Mouse (Mus musculus) liver, postnatal 0 days (tissue): ENCODE data around the gene Tmem29.
A peak's percentile ranks its signal among the peaks of the same experiment; 100 is the strongest.

Experiments used
- CTCF ChIP-seq: sonication (generic); IDR thresholded peaks from 2 replicates; pipeline ENCODE4 v1.5.1; 2016; ENCODE audit warnings: antibody characterized with exemption, low read depth
- EP300 ChIP-seq: IDR thresholded peaks from 2 replicates; pipeline ENCODE4 v1.6.1; 2016; ENCODE audit warnings: antibody characterized with exemption, low read depth, mild to moderate bottlenecking

DNA sequence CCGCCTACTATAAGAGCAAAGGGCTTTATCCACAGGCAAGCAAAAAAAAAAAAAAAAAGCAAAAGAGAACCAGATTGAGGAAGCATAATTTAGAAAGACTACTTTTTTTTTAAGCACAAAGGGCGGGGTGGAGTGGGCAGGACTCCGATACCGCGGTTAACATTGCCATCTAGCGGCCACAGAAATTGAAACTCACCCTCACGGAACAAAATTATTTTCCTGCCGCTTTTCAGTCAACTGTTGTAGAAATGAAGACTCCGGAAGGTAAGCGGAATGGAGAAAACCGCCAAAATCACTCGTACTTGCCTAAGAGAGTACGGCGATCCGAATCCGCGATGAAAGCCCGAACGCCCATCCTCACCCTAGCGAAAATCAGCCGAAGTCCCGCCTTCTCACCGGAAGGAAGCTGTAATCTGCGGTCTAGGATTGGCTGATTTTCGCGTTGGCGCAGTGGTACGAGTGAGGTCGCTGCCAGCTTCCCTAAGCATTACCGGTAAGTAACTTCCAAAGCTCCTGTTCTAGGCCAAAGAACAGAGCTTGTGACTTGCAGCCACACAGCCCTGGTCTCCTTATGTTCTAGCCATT lies at the start of gene Tmem29:
- TF ChIP-seq CTCF = peak; percentile 78
- peak; percentile 77 for TF ChIP-seq EP300
